Mouse (Mus musculus) kidney, adult 2 months (tissue): ENCODE results near the gene Mast4. TPM values are rescaled to one million over a fixed set of nuclear protein-coding genes. Genes with fewer than 3 reads are reported as not detected.

Source experiments
- DNase-seq: peaks from one replicate; pipeline ENCODE4 v3.0.0; 2021
- H3K27ac ChIP-seq: fragments of 200-500 bp; 2 replicates; pipeline ENCODE4 v1.5.1; 2012; ENCODE audit warnings: low read depth, low read length, control low read depth, inconsistent platforms; ENCODE audit not compliant: insufficient read depth
- H3K27me3 ChIP-seq: fragments of 200-500 bp; replicated peaks from 2 replicates; pipeline ENCODE4 v1.6.1; 2012; ENCODE audit warnings: mild to moderate bottlenecking, moderate library complexity, low read length, inconsistent platforms; ENCODE audit not compliant: control insufficient read depth, insufficient read depth
- H3K36me3 ChIP-seq: fragments of 200-500 bp; 2 replicates; pipeline ENCODE4 v1.6.1; 2012; ENCODE audit warnings: mild to moderate bottlenecking, moderate library complexity, low read length, inconsistent platforms; ENCODE audit not compliant: control insufficient read depth, insufficient read depth
- H3K4me1 ChIP-seq: fragments of 200-500 bp; 2 replicates; pipeline ENCODE4 v1.6.1; 2011; ENCODE audit warnings: low read length; ENCODE audit not compliant: control insufficient read depth, insufficient read depth
- H3K4me3 ChIP-seq: fragments of 200-500 bp; 2 replicates; pipeline ENCODE4 v1.5.1; 2011; ENCODE audit warnings: mild to moderate bottlenecking, low read depth, low read length, control low read depth; ENCODE audit not compliant: insufficient read depth
- CTCF ChIP-seq: fragments of 200-500 bp; conservative IDR thresholded peaks from 2 replicates; pipeline ENCODE4 v1.5.1; 2011; ENCODE audit warnings: low read depth, mild to moderate bottlenecking, control low read depth, low read length, moderate library complexity, mixed read lengths; ENCODE audit not compliant: insufficient read depth, insufficient read length
- POLR2A ChIP-seq: fragments of 200-500 bp; IDR thresholded peaks from one replicate; pipeline ENCODE4 v1.6.1; 2011; ENCODE audit warnings: low read depth, low read length, control low read depth
- WGBS: fragments of 180-500 bp; shearing (Covaris S2); methylation state at CpG from one replicate; pipeline ENCODE4 v1.1.7; 2018; 5-methylcytosine and 5-hydroxymethylcytosine counted together
- polyA plus RNA-seq: library from polyadenylated mRNA; depleted of rRNA; stranded (reverse); fragments of >200 nt; gene quantifications from 2 replicates; pipeline ENCODE4 v1.2.3, GENCODE M21; 2012

Mast4 gene
- polyA plus RNA-seq, 1 experiment, result 6.5 TPM

GRCm38 (mm10) chr13:103332731-103333130 is 1.6 kb downstream of the Mast4 start:
- H3K4me3 ChIP-seq, result no peak overlapping the region

GRCm38 (mm10) chr13:103331096-103331495 is 3.2 kb downstream of the Mast4 start:
- H3K4me3 ChIP-seq, result no peak overlapping the region
- TF ChIP-seq CTCF, result no peak
- TF ChIP-seq POLR2A, result no peak
- no peaks in the 10 kb centered on the region for H3K36me3 ChIP-seq
- no peak overlapping the region for H3K27ac ChIP-seq
- whole genome bisulfite sequencing, result 40% methylated on average over 7 of the region's 7 CpGs
- peak; percentile 60 for DNase-seq
- H3K4me1 ChIP-seq, result peaks cover 28% of the 10 kb centered on the region
- no peaks in the 10 kb centered on the region for H3K27me3 ChIP-seq

More at GRCm38 (mm10) chr13:103332731-103333130, 1.6 kb downstream of the Mast4 start:
- TF ChIP-seq POLR2A (no peak), CTCF (no peak)
- no peak for DNase-seq
- 30% methylated on average over 9 of the region's 9 CpGs for WGBS
- H3K27me3 ChIP-seq, result no peaks in the 10 kb centered on the region
- H3K27ac ChIP-seq, result no peak overlapping the region
- no peaks in the 10 kb centered on the region for H3K36me3 ChIP-seq
- H3K4me1 ChIP-seq, result peaks cover 18% of the 10 kb centered on the region

- Histone ChIP-seq H3K36me3 (no peaks in the 10 kb centered on the region), H3K4me1 (peaks cover 28% of the 10 kb centered on the region), H3K4me3 (no peak overlapping the region), H3K27me3 (no peaks in the 10 kb centered on the region), H3K27ac (no peak overlapping the region; the same call in 1 of the 2 replicates)
- 54% methylated on average over 16 of the region's 16 CpGs for WGBS
- peak; percentile 78 for DNase-seq
- no peak for TF ChIP-seq POLR2A
- TF ChIP-seq CTCF, result no peak
Measured at GRCm38 (mm10) chr13:103328299-103328698, 6.0 kb downstream of the Mast4 start.

- H3K27me3 ChIP-seq, result no peaks in the 10 kb centered on the region
- no peaks in the 10 kb centered on the region for H3K36me3 ChIP-seq
- TF ChIP-seq POLR2A, result no peak
- no peak for TF ChIP-seq CTCF
- no peak overlapping the region for H3K4me3 ChIP-seq
- DNase-seq, result no peak
- peaks cover 28% of the 10 kb centered on the region for H3K4me1 ChIP-seq
- 50% methylated on average over 9 of the region's 9 CpGs for WGBS
- H3K27ac ChIP-seq, result no peak overlapping the region; the same call in 1 of the 2 replicates
Measured at GRCm38 (mm10) chr13:103327843-103328242, 6.5 kb downstream of the Mast4 start.

- Histone ChIP-seq H3K4me1 (peaks cover 28% of the 10 kb centered on the region), H3K36me3 (no peaks in the 10 kb centered on the region), H3K4me3 (no peak overlapping the region), H3K27ac (no peak overlapping the region), H3K27me3 (no peaks in the 10 kb centered on the region)
- TF ChIP-seq CTCF (no peak), POLR2A (no peak)
- no peak for DNase-seq
- 87% methylated on average over 13 of the region's 13 CpGs for WGBS
Measured at GRCm38 (mm10) chr13:103326186-103326585, 8.1 kb downstream of the Mast4 start.

- Histone ChIP-seq H3K27ac (no peak overlapping the region), H3K27me3 (no peaks in the 10 kb centered on the region), H3K4me3 (no peak overlapping the region), H3K4me1 (peaks cover 12% of the 10 kb centered on the region; the same call in 1 of the 2 replicates), H3K36me3 (no peaks in the 10 kb centered on the region)
- TF ChIP-seq POLR2A (no peak), CTCF (no peak)
- 90% methylated on average over 9 of the region's 9 CpGs for WGBS
- no peak for DNase-seq
Measured at GRCm38 (mm10) chr13:103319881-103320280, 14.4 kb downstream of the Mast4 start.

DNA sequence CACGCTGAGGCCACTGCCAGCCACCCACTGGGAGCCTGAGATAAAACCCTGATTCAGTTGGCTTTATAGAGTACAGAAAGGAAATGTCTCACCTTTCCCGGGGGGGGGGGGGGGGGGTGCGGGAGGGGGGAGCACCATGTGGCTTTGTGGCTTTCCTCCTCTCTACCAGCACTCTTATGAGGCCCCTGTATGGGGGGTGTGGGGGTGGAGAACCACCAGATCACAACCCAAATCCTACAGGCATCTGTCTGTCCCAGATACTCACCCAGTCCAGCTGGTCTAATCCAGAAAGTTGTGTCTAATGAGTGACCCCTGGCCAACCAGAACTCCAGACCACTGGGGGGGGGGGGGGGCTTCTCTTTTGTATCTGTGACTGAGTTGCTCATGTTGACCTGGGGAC is 15.0 kb downstream of the Mast4 start:
- Histone ChIP-seq H3K4me3 (no peak overlapping the region), H3K27ac (no peak overlapping the region), H3K27me3 (no peaks in the 10 kb centered on the region), H3K4me1 (peaks cover 12% of the 10 kb centered on the region; the same call in 1 of the 2 replicates), H3K36me3 (no peaks in the 10 kb centered on the region)
- TF ChIP-seq POLR2A (no peak), CTCF (no peak)
- WGBS, result 14% methylated on average over 3 of the region's 3 CpGs
- DNase-seq, result no peak
